Mouse (Mus musculus): ENCODE results near the gene Chn2. TPM values are rescaled to one million over a fixed set of nuclear protein-coding genes. Genes with fewer than 3 reads are reported as not detected.

Chn2 gene
- polyA plus RNA-seq, 1 experiment from 2014 or later = 7.6 TPM

DNA sequence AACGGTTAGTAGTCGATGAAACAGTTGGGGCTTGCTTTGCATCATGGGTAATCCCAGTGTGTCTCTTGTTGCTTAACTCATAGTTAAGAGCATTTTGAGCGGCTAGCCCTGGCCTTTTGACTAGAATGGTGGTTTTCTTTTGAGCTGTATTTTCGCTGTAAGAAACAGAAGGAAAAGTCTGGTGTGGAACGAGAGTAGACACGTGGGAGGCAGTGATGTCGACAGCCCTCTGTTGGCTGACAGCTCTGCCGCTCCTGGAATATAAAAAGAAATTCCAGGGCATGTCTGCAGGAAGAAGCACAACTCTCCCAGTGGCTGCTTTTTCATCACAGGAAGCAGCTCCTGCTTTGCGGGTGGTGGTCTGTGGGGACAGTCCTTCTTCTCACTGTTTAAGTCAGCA lies 202.9 kb downstream of the Chn2 start:
- H3K4me1 ChIP-seq (replicated peaks) = peaks cover 13% of the 10 kb centered on the region
- H3K27ac ChIP-seq (ENCODE audit: poor library complexity, severe bottlenecking) = no peak overlapping the region
- H3K4me3 ChIP-seq = no peak overlapping the region
- H3K9me3 ChIP-seq (replicated peaks) = peaks cover 11% of the 10 kb centered on the region; the same call in 1 of the 2 replicates
- H3K4me2 ChIP-seq = no peak overlapping the region
- no peak for ATAC-seq (ENCODE audit: insufficient number of reproducible peaks, low FRiP score)
- H3K36me3 ChIP-seq = peaks cover 6% of the 10 kb centered on the region; the same call in 1 of the 2 replicates
- WGBS = 41% methylated on average over 9 of the region's 9 CpGs
- no peaks in the 10 kb centered on the region for H3K27me3 ChIP-seq (replicated peaks)
- H3K9ac ChIP-seq = no peak overlapping the region

GRCm38 (mm10) chr6:54248354-54249252 lies 209.2 kb downstream of the Chn2 start:
- no peaks in the 10 kb centered on the region for H3K27me3 ChIP-seq (replicated peaks)
- no peak overlapping the region for H3K4me2 ChIP-seq
- ATAC-seq (ENCODE audit: insufficient number of reproducible peaks, low FRiP score) = no peak
- H3K4me3 ChIP-seq = no peak overlapping the region
- H3K27ac ChIP-seq (ENCODE audit: poor library complexity, severe bottlenecking) = no peak overlapping the region
- no peak overlapping the region for H3K9ac ChIP-seq
- H3K9me3 ChIP-seq (replicated peaks) = no peaks in the 10 kb centered on the region
- H3K36me3 ChIP-seq = no peaks in the 10 kb centered on the region
- 75% methylated on average over 8 of the region's 8 CpGs for WGBS
- H3K4me1 ChIP-seq (replicated peaks) = peaks cover 10% of the 10 kb centered on the region

DNA sequence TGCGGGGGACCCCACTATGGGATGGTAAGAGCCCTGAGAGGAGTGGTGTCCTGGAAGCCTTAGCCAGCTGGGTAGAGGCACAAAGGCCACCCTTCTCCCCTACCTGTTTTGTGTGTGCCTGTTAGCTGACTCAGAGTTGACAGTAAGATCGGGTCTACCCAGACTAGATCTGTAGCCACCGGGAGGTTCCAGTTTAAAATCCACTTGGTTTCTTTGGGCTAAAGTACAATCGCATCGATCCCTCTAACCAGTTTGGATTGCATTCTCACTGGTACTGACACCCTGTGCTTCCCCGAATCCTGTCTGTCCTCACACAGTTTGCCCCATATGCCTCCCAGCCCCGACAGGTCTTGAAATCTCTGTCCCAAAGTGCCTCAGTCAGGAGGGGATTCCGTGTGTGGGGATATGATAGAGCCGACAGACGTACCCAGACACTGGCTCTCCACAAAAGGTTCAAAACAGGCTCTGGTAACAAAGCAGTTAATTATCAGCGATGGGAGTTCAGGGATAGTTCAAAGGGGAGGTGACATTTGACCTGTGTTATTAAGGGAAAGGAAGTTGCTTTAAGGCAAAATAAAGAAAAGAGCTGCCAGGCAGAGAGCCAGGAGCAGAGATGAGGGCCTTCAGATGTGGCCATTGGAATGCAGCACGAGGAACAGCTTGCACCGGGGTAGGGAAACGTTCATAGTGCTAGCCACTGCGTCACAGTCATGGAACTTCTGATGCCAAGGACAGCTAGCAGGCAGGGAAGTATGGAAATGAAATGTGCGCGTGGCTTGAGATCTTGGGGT lies 212.2 kb downstream of the Chn2 start:
- Histone ChIP-seq H3K36me3 (no peaks in the 10 kb centered on the region), H3K9me3 (replicated peaks) (no peaks in the 10 kb centered on the region), H3K4me2 (no peak overlapping the region), H3K27me3 (replicated peaks) (no peaks in the 10 kb centered on the region), H3K9ac (no peak overlapping the region), H3K4me1 (replicated peaks) (peaks cover 24% of the 10 kb centered on the region), H3K27ac (ENCODE audit: poor library complexity, severe bottlenecking) (no peak overlapping the region), H3K4me3 (no peak overlapping the region)
- no peak for ATAC-seq (ENCODE audit: insufficient number of reproducible peaks, low FRiP score)
- 63% methylated on average over 17 of the region's 17 CpGs for WGBS

DNA sequence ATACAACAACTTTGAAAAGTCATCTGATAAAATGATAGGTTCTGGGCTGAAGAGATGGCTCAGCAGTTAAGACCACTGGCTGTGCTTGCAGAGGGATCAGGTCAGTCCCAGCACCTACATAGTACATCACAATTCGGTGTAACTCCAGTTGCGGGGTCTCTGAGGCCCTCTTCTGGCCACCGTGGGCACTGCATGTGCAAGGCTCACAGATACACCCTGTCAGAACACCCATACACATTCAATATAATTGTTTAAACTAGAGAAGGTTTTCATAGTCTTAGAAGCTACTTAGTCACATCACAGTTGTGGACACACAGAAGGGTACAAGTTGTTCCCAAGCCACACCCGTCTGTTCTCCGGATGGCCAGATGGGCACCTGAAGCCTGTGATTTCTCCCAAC lies 213.9 kb downstream of the Chn2 start:
- Histone ChIP-seq H3K4me2 (no peak overlapping the region), H3K4me1 (replicated peaks) (peaks cover 24% of the 10 kb centered on the region), H3K27me3 (replicated peaks) (no peaks in the 10 kb centered on the region), H3K9ac (no peak overlapping the region), H3K36me3 (no peaks in the 10 kb centered on the region), H3K4me3 (no peak overlapping the region), H3K27ac (ENCODE audit: poor library complexity, severe bottlenecking) (no peak overlapping the region), H3K9me3 (replicated peaks) (no peaks in the 10 kb centered on the region)
- 63% methylated on average over 5 of the region's 5 CpGs for WGBS
- no peak for ATAC-seq (ENCODE audit: insufficient number of reproducible peaks, low FRiP score)

- H3K27ac ChIP-seq (ENCODE audit: poor library complexity, severe bottlenecking) = peak overlapping the region; percentile 49; the same call in 1 of the 2 replicates
- WGBS = 53% methylated on average over 7 of the region's 7 CpGs
- no peaks in the 10 kb centered on the region for H3K9me3 ChIP-seq (replicated peaks)
- no peak overlapping the region for H3K4me3 ChIP-seq
- H3K4me1 ChIP-seq (replicated peaks) = peaks cover 25% of the 10 kb centered on the region
- H3K9ac ChIP-seq = no peak overlapping the region
- H3K4me2 ChIP-seq = no peak overlapping the region; the same call in 1 of the 2 replicates
- ATAC-seq (ENCODE audit: insufficient number of reproducible peaks, low FRiP score) = no peak
- H3K36me3 ChIP-seq = no peaks in the 10 kb centered on the region
- H3K27me3 ChIP-seq (replicated peaks) = no peaks in the 10 kb centered on the region
Measured at GRCm38 (mm10) chr6:54253881-54254280, 214.5 kb downstream of the Chn2 start.

- H3K9me3 ChIP-seq (replicated peaks) = no peaks in the 10 kb centered on the region
- no peak overlapping the region for H3K27ac ChIP-seq (ENCODE audit: poor library complexity, severe bottlenecking)
- WGBS = 59% methylated on average over 6 of the region's 6 CpGs
- H3K4me2 ChIP-seq = no peak overlapping the region
- H3K4me3 ChIP-seq = no peak overlapping the region
- H3K27me3 ChIP-seq (replicated peaks) = no peaks in the 10 kb centered on the region
- ATAC-seq (ENCODE audit: insufficient number of reproducible peaks, low FRiP score) = 0 out of 2 replicates have a peak, but pooled peaks have one; percentile 8
- H3K9ac ChIP-seq = no peak overlapping the region
- H3K36me3 ChIP-seq = no peaks in the 10 kb centered on the region
- peaks cover 29% of the 10 kb centered on the region for H3K4me1 ChIP-seq (replicated peaks)
Measured at GRCm38 (mm10) chr6:54254759-54255158, 215.4 kb downstream of the Chn2 start.

GRCm38 (mm10) chr6:54255321-54255720 lies 216.0 kb downstream of the Chn2 start:
- Histone ChIP-seq H3K9me3 (replicated peaks) (no peaks in the 10 kb centered on the region), H3K9ac (no peak overlapping the region), H3K27ac (ENCODE audit: poor library complexity, severe bottlenecking) (no peak overlapping the region), H3K4me3 (no peak overlapping the region), H3K36me3 (no peaks in the 10 kb centered on the region), H3K4me1 (replicated peaks) (peaks cover 29% of the 10 kb centered on the region), H3K4me2 (no peak overlapping the region), H3K27me3 (replicated peaks) (no peaks in the 10 kb centered on the region)
- 80% methylated on average over 11 of the region's 11 CpGs for WGBS
- ATAC-seq (ENCODE audit: insufficient number of reproducible peaks, low FRiP score) = no peak

GRCm38 (mm10) chr6:54256397-54256796 lies 217.0 kb downstream of the Chn2 start:
- ATAC-seq (ENCODE audit: insufficient number of reproducible peaks, low FRiP score) = no peak
- Histone ChIP-seq H3K27me3 (replicated peaks) (no peaks in the 10 kb centered on the region), H3K4me3 (no peak overlapping the region), H3K4me2 (no peak overlapping the region), H3K9me3 (replicated peaks) (no peaks in the 10 kb centered on the region), H3K4me1 (replicated peaks) (peaks cover 29% of the 10 kb centered on the region), H3K9ac (no peak overlapping the region), H3K36me3 (no peaks in the 10 kb centered on the region), H3K27ac (ENCODE audit: poor library complexity, severe bottlenecking) (no peak overlapping the region)
- 78% methylated on average over 10 of the region's 10 CpGs for WGBS

GRCm38 (mm10) chr6:54257552-54257951 lies 218.2 kb downstream of the Chn2 start:
- peaks cover 23% of the 10 kb centered on the region for H3K4me1 ChIP-seq (replicated peaks)
- H3K27ac ChIP-seq (ENCODE audit: poor library complexity, severe bottlenecking) = no peak overlapping the region
- H3K36me3 ChIP-seq = no peaks in the 10 kb centered on the region
- ATAC-seq (ENCODE audit: insufficient number of reproducible peaks, low FRiP score) = no peak
- H3K4me3 ChIP-seq = no peak overlapping the region
- no peaks in the 10 kb centered on the region for H3K9me3 ChIP-seq (replicated peaks)
- no peak overlapping the region for H3K9ac ChIP-seq
- 78% methylated on average over 3 of the region's 3 CpGs for WGBS
- no peak overlapping the region for H3K4me2 ChIP-seq
- H3K27me3 ChIP-seq (replicated peaks) = no peaks in the 10 kb centered on the region

DNA sequence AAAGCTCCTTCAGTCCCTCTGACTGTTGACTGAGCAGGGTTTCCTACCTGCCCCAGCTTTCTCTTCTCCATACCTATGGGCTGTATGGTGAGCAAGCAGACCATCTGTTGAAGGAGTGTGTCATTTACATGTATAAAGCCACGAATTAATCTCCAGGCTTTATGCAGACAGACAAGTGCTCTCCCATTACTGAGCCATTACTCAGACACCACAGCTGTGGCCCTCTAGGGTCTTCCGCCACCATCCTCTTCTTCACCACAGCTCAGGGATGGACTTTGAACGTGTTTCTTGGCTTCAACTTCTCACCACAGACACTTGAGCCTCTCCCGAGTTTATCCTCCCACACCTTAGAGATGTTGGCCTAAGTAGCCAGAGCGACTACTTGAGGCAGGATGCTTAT lies 219.1 kb downstream of the Chn2 start:
- no peaks in the 10 kb centered on the region for H3K9me3 ChIP-seq (replicated peaks)
- H3K27ac ChIP-seq (ENCODE audit: poor library complexity, severe bottlenecking) = no peak overlapping the region
- H3K4me3 ChIP-seq = no peak overlapping the region
- 78% methylated on average over 5 of the region's 5 CpGs for WGBS
- peaks cover 20% of the 10 kb centered on the region for H3K4me1 ChIP-seq (replicated peaks)
- no peak overlapping the region for H3K4me2 ChIP-seq
- H3K36me3 ChIP-seq = no peaks in the 10 kb centered on the region
- H3K9ac ChIP-seq = no peak overlapping the region
- H3K27me3 ChIP-seq (replicated peaks) = no peaks in the 10 kb centered on the region
- ATAC-seq (ENCODE audit: insufficient number of reproducible peaks, low FRiP score) = no peak

DNA sequence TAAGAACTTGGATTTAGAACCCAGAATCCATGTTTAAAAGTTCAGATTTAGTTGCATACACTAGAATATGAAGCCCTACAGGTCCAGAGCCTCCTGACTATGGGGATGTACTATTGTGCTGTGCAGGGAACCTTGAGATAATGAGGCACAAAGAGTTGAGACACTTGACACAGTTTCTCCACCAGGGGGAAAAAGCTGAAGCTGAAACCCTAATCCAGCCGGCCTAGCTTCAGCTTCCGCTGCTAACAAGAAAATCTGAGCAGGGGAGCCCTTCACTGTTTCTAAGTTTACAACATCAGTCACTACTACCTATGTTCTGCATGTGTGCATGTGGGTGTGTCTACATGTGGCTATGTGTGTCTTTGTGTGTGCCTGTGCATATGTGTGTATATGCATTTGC lies 223.4 kb downstream of the Chn2 start:
- no peak overlapping the region for H3K27ac ChIP-seq (ENCODE audit: poor library complexity, severe bottlenecking)
- H3K9ac ChIP-seq = no peak overlapping the region
- no peaks in the 10 kb centered on the region for H3K36me3 ChIP-seq
- no peaks in the 10 kb centered on the region for H3K27me3 ChIP-seq (replicated peaks)
- 0 out of 2 replicates have a peak, but pooled peaks cover 4% of the 10 kb centered on the region for H3K4me1 ChIP-seq (replicated peaks)
- no peak for ATAC-seq (ENCODE audit: insufficient number of reproducible peaks, low FRiP score)
- no peaks in the 10 kb centered on the region for H3K9me3 ChIP-seq (replicated peaks)
- H3K4me2 ChIP-seq = no peak overlapping the region
- H3K4me3 ChIP-seq = no peak overlapping the region
- 52% methylated on average over 2 of the region's 2 CpGs for WGBS
